Mouse (Mus musculus) thymus, adult 2 months (tissue): Measurements from ENCODE around the gene Frat1.

Experiments used
- CTCF ChIP-seq: fragments of 200-500 bp; IDR thresholded peaks from 2 replicates; pipeline ENCODE4 v1.5.1; 2012; ENCODE audit warnings: mild to moderate bottlenecking, control low read depth, low read length, moderate library complexity, borderline replicate concordance; ENCODE audit not compliant: control insufficient read depth, poor library complexity, insufficient read depth; ENCODE audit errors: extremely low read depth
- POLR2A ChIP-seq: fragments of 200-500 bp; IDR thresholded peaks from 2 replicates; pipeline ENCODE4 v1.6.1; 2012; ENCODE audit warnings: mild to moderate bottlenecking, low read length, control low read depth, moderate library complexity; ENCODE audit not compliant: control insufficient read depth, poor library complexity, insufficient read depth; ENCODE audit errors: extremely low read depth

DNA sequence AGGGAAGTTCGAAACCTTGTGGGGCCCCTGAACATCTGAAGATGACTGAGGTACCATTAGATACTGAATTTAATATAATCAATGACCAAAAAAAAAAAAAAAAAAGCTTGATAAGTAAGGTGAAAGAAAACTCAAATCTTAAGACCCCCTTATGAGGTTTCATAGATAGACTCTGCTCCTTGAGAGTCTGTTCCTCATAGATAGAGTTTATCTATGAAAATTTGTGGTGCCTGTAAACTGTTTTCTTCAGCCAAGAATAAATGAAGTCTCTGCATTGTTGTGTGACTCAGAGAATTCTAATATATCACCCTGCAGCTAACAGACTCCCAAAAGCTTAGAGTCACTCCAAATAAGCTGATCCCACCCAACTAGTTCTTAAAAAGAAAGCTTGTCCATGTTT, 42.9 kb upstream of the Frat1 start:
- TF ChIP-seq POLR2A = no peak
- TF ChIP-seq CTCF = no peak
